Mouse (Mus musculus) liver, embryonic 14.5 days (tissue): ENCODE measurements around the gene Cldn7.

Experiments used
- CTCF ChIP-seq: IDR thresholded peaks from 2 replicates; pipeline ENCODE4 v1.5.1; 2016; ENCODE audit warnings: antibody characterized with exemption, low read depth, control low read depth
- EP300 ChIP-seq: IDR thresholded peaks from 2 replicates; pipeline ENCODE4 v1.6.1; 2016; ENCODE audit warnings: antibody characterized with exemption, low read depth

GRCm38 (mm10) chr11:69929712-69930111 is 34.9 kb upstream of the Cldn7 start:
- no peak for TF ChIP-seq CTCF
- TF ChIP-seq EP300, result no peak
